Mouse (Mus musculus): Measurements from ENCODE around the gene Olfr1020. TPM values are rescaled to one million over a fixed set of nuclear protein-coding genes. Genes with fewer than 3 reads are reported as not detected.

The Olfr1020 gene
- total RNA-seq (2023): not detected

GRCm38 (mm10) chr2:85846730-85847129 is at the start of gene Olfr1020:
Gene Olfr1020 (plus strand): TSS chr2:85847030.

GRCm38 (mm10) chr2:85802444-85802843 is 44.4 kb upstream of the Olfr1020 start, which contains the start of gene Olfr1016:
Gene Olfr1016 (minus strand): TSS chr2:85802544.

GRCm38 (mm10) chr2:85818179-85818578 is 28.7 kb upstream of the Olfr1020 start, which contains the start of gene Olfr1018:
Gene Olfr1018 (plus strand): TSS chr2:85818479.

GRCm38 (mm10) chr2:85845383-85845782 is 1.4 kb upstream of the Olfr1020 start, which contains the start of gene Olfr1019:
Gene Olfr1019 (minus strand): TSS chr2:85845483.

GRCm38 (mm10) chr2:85868294-85868693 is 21.5 kb downstream of the Olfr1020 start, which contains the start of gene Olfr1022:
Gene Olfr1022 (plus strand): TSS chr2:85868594.

GRCm38 (mm10) chr2:85885340-85885739 is 38.5 kb downstream of the Olfr1020 start, which contains the start of gene Olfr1023:
Gene Olfr1023 (plus strand): TSS chr2:85885640.

Other genes with a start within 250 kb of the Olfr1020 start
- gene Olfr1000, start 235.1 kb upstream of the Olfr1020 start, total RNA-seq (2023): not detected
- gene Olfr1002, start 196.3 kb upstream of the Olfr1020 start, total RNA-seq (2023): not detected
- gene Olfr154, start 182.6 kb upstream of the Olfr1020 start, total RNA-seq (2023): not detected
- gene Olfr1006, start 168.3 kb upstream of the Olfr1020 start, total RNA-seq (2023): not detected
- gene Olfr1008, start 157.6 kb upstream of the Olfr1020 start, total RNA-seq (2023): not detected
- not detected for gene Olfr1009, start 131.6 kb upstream of the Olfr1020 start, total RNA-seq (2023)
- gene Olfr1012, start 84.3 kb upstream of the Olfr1020 start, total RNA-seq (2023): not detected
- not detected for gene Olfr1013, start 79.9 kb upstream of the Olfr1020 start, total RNA-seq (2023)
- not detected for gene Olfr1014, start 74.3 kb upstream of the Olfr1020 start, total RNA-seq (2023)
- gene Olfr1015, start 65.0 kb upstream of the Olfr1020 start, total RNA-seq (2023): not detected
- not detected for gene Olfr1016, start 44.5 kb upstream of the Olfr1020 start, total RNA-seq (2023)
- not detected for gene Olfr1018, start 28.6 kb upstream of the Olfr1020 start, total RNA-seq (2023)
- gene Olfr1019, start 1.5 kb upstream of the Olfr1020 start, total RNA-seq (2023): not detected
- not detected for gene Olfr1022, start 21.6 kb downstream of the Olfr1020 start, total RNA-seq (2023)
- not detected for gene Olfr1023, start 38.6 kb downstream of the Olfr1020 start, total RNA-seq (2023)
- not detected for gene Olfr1024, start 58.0 kb downstream of the Olfr1020 start, total RNA-seq (2023)
- gene Olfr1025-ps1, start 68.2 kb downstream of the Olfr1020 start, total RNA-seq (2023): not detected
- gene Olfr1026, start 74.5 kb downstream of the Olfr1020 start, total RNA-seq (2023): not detected
- not detected for gene Olfr1028, start 103.4 kb downstream of the Olfr1020 start, total RNA-seq (2023)
- not detected for gene Olfr1029, start 126.9 kb downstream of the Olfr1020 start, total RNA-seq (2023)
- gene Olfr1030, start 132.2 kb downstream of the Olfr1020 start, total RNA-seq (2023): not detected
- not detected for gene Olfr1031, start 143.3 kb downstream of the Olfr1020 start, total RNA-seq (2023)
- gene Olfr1032, start 158.5 kb downstream of the Olfr1020 start, total RNA-seq (2023): not detected
- not detected for gene Olfr1033, start 173.6 kb downstream of the Olfr1020 start, total RNA-seq (2023)
- gene Olfr1034, start 198.8 kb downstream of the Olfr1020 start, total RNA-seq (2023): not detected
- not detected for gene Olfr1036, start 227.0 kb downstream of the Olfr1020 start, total RNA-seq (2023)
- not detected for gene Olfr1037, start 240.4 kb downstream of the Olfr1020 start, total RNA-seq (2023)